ENCODE assay signal across 8 mouse cellular contexts in genomic region chr11:50376156-50376790, GRCm38 (mm10). TPM values are rescaled to one million over a fixed set of nuclear protein-coding genes. Genes with fewer than 3 reads are reported as not detected.
DNase-seq lines count a peak whose midpoint lies in the region; ATAC-seq and TF ChIP-seq lines count a peak whose summit lies in the region.

No protein-coding gene starts in this region.

- no peaks in the 10 kb centered on the region for H3K27me3 ChIP-seq in heart, embryonic 12.5 days (replicated peaks)
- no peaks in the 10 kb centered on the region for H3K27me3 ChIP-seq in hindbrain, embryonic 14.5 days (ENCODE audit: control insufficient read depth, insufficient read depth, low read length)
- no peaks in the 10 kb centered on the region for H3K27me3 ChIP-seq in midbrain, postnatal 0 days (ENCODE audit: insufficient read depth, low read length)

- no peaks in the 10 kb centered on the region for H3K9me3 ChIP-seq in heart, embryonic 12.5 days (replicated peaks)
- H3K9me3 ChIP-seq in hindbrain, embryonic 14.5 days (ENCODE audit: control insufficient read depth, low read length): no peaks in the 10 kb centered on the region
- no peaks in the 10 kb centered on the region for H3K9me3 ChIP-seq in midbrain, postnatal 0 days (ENCODE audit: low read length)

- peaks cover 10% of the 10 kb centered on the region for H3K4me1 ChIP-seq in heart, embryonic 12.5 days (replicated peaks)
- H3K4me1 ChIP-seq in hindbrain, embryonic 14.5 days (replicated peaks; ENCODE audit: control insufficient read depth, insufficient read depth, low read length): peaks cover 28% of the 10 kb centered on the region
- peaks cover 9% of the 10 kb centered on the region; the same call in 1 of the 2 replicates for H3K4me1 ChIP-seq in midbrain, postnatal 0 days (ENCODE audit: insufficient read depth, low read length)

- intact Hi-C loops in left cerebral cortex, postnatal 25 days (cut with DNase I): loop anchor here (5.0 kb wide), 1 partner anchor 84 kb away; the partner anchor contains the start of gene Maml1

- no peak for DNase-seq in heart, postnatal 4 days
- DNase-seq in T-cell, adult 2 months (ENCODE audit: low spot score): peak; percentile 54
- DNase-seq in hindbrain, embryonic 14.5 days (ENCODE audit: low spot score): no peak
- no peak for DNase-seq in midbrain, postnatal 0 days (ENCODE audit: low spot score)
- DNase-seq in left cerebral cortex, postnatal 25 days (ENCODE audit: low spot score in 2 of 2): no peak
- DNase-seq in urinary bladder, postnatal 25 days (ENCODE audit: low spot score): no peak

- peak overlapping the region; percentile 83 for H3K4me3 ChIP-seq in heart, embryonic 12.5 days
- peak overlapping the region; percentile 84 for H3K4me3 ChIP-seq in hindbrain, embryonic 14.5 days (replicated peaks; ENCODE audit: low read length)
- peak overlapping the region; percentile 96 for H3K4me3 ChIP-seq in midbrain, postnatal 0 days (ENCODE audit: low read depth, low read length)

- no peak for ATAC-seq in heart, embryonic 12.5 days (ENCODE audit: insufficient number of reproducible peaks, low FRiP score)
- ATAC-seq in hindbrain, embryonic 14.5 days (ENCODE audit: low FRiP score): no peak
- no peak for ATAC-seq in midbrain, postnatal 0 days (ENCODE audit: low FRiP score)
- ATAC-seq in frontal cortex, adult (ENCODE audit: low TSS enrichment): no peak

- H3K27ac ChIP-seq in heart, embryonic 12.5 days (ENCODE audit: poor library complexity, severe bottlenecking): peak overlapping the region; percentile 98
- H3K27ac ChIP-seq in hindbrain, embryonic 14.5 days: peak overlapping the region; percentile 96
- peak overlapping the region; percentile 99 for H3K27ac ChIP-seq in midbrain, postnatal 0 days (ENCODE audit: low read depth, low read length)

- 26% methylated on average over 10 of the region's 10 CpGs for WGBS in heart, embryonic 12.5 days
- 31% methylated on average over 10 of the region's 10 CpGs for WGBS in hindbrain, embryonic 14.5 days
- WGBS in midbrain, postnatal 0 days: 18% methylated on average over 10 of the region's 10 CpGs

- TF ChIP-seq CTCF in midbrain, postnatal 0 days (IDR thresholded peaks at IDR 0.05): no peak

- H3K9ac ChIP-seq in heart, embryonic 12.5 days: peak overlapping the region; percentile 87
- peak overlapping the region; percentile 85 for H3K9ac ChIP-seq in hindbrain, embryonic 14.5 days
- H3K9ac ChIP-seq in midbrain, postnatal 0 days (replicated peaks; ENCODE audit: low read length, poor library complexity, severe bottlenecking): peak overlapping the region; percentile 90

- H3K36me3 ChIP-seq in heart, embryonic 12.5 days: peaks cover 13% of the 10 kb centered on the region
- peaks cover 19% of the 10 kb centered on the region for H3K36me3 ChIP-seq in hindbrain, embryonic 14.5 days (replicated peaks; ENCODE audit: control insufficient read depth, insufficient read depth)
- H3K36me3 ChIP-seq in midbrain, postnatal 0 days (ENCODE audit: insufficient read depth, low read length): peaks cover 4% of the 10 kb centered on the region; the same call in 1 of the 2 replicates

- H3K4me2 ChIP-seq in heart, embryonic 12.5 days: peak overlapping the region; percentile 90
- H3K4me2 ChIP-seq in hindbrain, embryonic 14.5 days (replicated peaks): peak overlapping the region; percentile 77
- peak overlapping the region; percentile 98 for H3K4me2 ChIP-seq in midbrain, postnatal 0 days (ENCODE audit: low read depth, low read length, poor library complexity, severe bottlenecking)

RNA-seq across cellular contexts. Expression of gene Hnrnph1, which starts 0.5 kb away (rescaled TPM):
- 255 and 272 TPM in 2 replicates for polyA plus RNA-seq in heart, embryonic 12.5 days (2016; fragmentation: Nextera tagmentation; extraction: Ambion mirVana)
- 100 to 1,000 TPM; 191 to 216 TPM for total RNA-seq in heart, postnatal 4 days (2021)
- polyA plus RNA-seq in hindbrain, embryonic 14.5 days (2014; fragmentation: Nextera tagmentation; extraction: Ambion mirVana): 429 and 439 TPM in 2 replicates
- 215 and 300 TPM in 2 replicates for total RNA-seq in midbrain, postnatal 0 days (2014; rRNA removed)
- polyA plus RNA-seq in midbrain, postnatal 0 days (2015; fragmentation: Nextera tagmentation; extraction: Ambion mirVana): 262 and 273 TPM in 2 replicates
- total RNA-seq in left cerebral cortex, postnatal 25 days (2021): 100 to 1,000 TPM; 220 to 248 TPM

RNA-seq across cellular contexts. Expression of gene Cby3, which starts 22.0 kb away (rescaled TPM):
- 0.26 TPM in 1 of 2 replicates, not detected in the other for polyA plus RNA-seq in heart, embryonic 12.5 days (2016; fragmentation: Nextera tagmentation; extraction: Ambion mirVana)
- not detected for total RNA-seq in heart, postnatal 4 days (2021)
- 0.68 and 1.3 TPM in 2 replicates for polyA plus RNA-seq in hindbrain, embryonic 14.5 days (2014; fragmentation: Nextera tagmentation; extraction: Ambion mirVana)
- total RNA-seq in midbrain, postnatal 0 days (2014; rRNA removed): 0.71 TPM in 1 of 2 replicates, not detected in the other
- 0.92 and 1.8 TPM in 2 replicates for polyA plus RNA-seq in midbrain, postnatal 0 days (2015; fragmentation: Nextera tagmentation; extraction: Ambion mirVana)
- total RNA-seq in left cerebral cortex, postnatal 25 days (2021): under 1 TPM in 1 of 2 experiments, not detected in 1; 0.50 TPM

RNA-seq across cellular contexts. Expression of gene Canx, which starts 50.8 kb away (rescaled TPM):
- polyA plus RNA-seq in heart, embryonic 12.5 days (2016; fragmentation: Nextera tagmentation; extraction: Ambion mirVana): 331 and 334 TPM in 2 replicates
- 100 to 1,000 TPM; 322 to 335 TPM for total RNA-seq in heart, postnatal 4 days (2021)
- polyA plus RNA-seq in hindbrain, embryonic 14.5 days (2014; fragmentation: Nextera tagmentation; extraction: Ambion mirVana): 239 and 252 TPM in 2 replicates
- 227 and 275 TPM in 2 replicates for total RNA-seq in midbrain, postnatal 0 days (2014; rRNA removed)
- polyA plus RNA-seq in midbrain, postnatal 0 days (2015; fragmentation: Nextera tagmentation; extraction: Ambion mirVana): 235 and 244 TPM in 2 replicates
- total RNA-seq in left cerebral cortex, postnatal 25 days (2021): 100 to 1,000 TPM; 432 to 442 TPM

RNA-seq across cellular contexts. Expression of gene Rufy1, which starts 54.7 kb away (rescaled TPM):
- polyA plus RNA-seq in heart, embryonic 12.5 days (2016; fragmentation: Nextera tagmentation; extraction: Ambion mirVana): 19.6 and 21.8 TPM in 2 replicates
- 10 to 100 TPM; 27.1 to 27.9 TPM for total RNA-seq in heart, postnatal 4 days (2021)
- polyA plus RNA-seq in hindbrain, embryonic 14.5 days (2014; fragmentation: Nextera tagmentation; extraction: Ambion mirVana): 27.0 and 27.7 TPM in 2 replicates
- 11.3 and 21.8 TPM in 2 replicates for total RNA-seq in midbrain, postnatal 0 days (2014; rRNA removed)
- polyA plus RNA-seq in midbrain, postnatal 0 days (2015; fragmentation: Nextera tagmentation; extraction: Ambion mirVana): 19.9 and 20.6 TPM in 2 replicates
- total RNA-seq in left cerebral cortex, postnatal 25 days (2021): 10 to 100 TPM; 25.4 to 27.8 TPM
